In genomic region chr6:137764572-137765210, GRCm38 (mm10) we compare ENCODE assay signal across 15 mouse cellular contexts. TPM values are rescaled to one million over a fixed set of nuclear protein-coding genes. Genes with fewer than 3 reads are reported as not detected.
DNase-seq lines count a peak whose midpoint lies in the region; ATAC-seq and TF ChIP-seq lines count a peak whose summit lies in the region.
"Had no signal": no experiment of that assay in that cellular context is flagged by ENCODE, and none has a peak within 500 bp of the region (broad histone marks: within the 10 kb centered on the region; RNA-seq: fewer than 3 reads in every experiment).

No protein-coding gene starts in this region.

- no peak overlapping the region for H3K4me2 ChIP-seq in forebrain, embryonic 13.5 days
- no peak overlapping the region for H3K4me2 ChIP-seq in forebrain, embryonic 15.5 days (replicated peaks)
- no peak overlapping the region for H3K4me2 ChIP-seq in midbrain, postnatal 0 days (ENCODE audit: low read depth, low read length, poor library complexity, severe bottlenecking)
- no peak overlapping the region for H3K4me2 ChIP-seq in kidney, postnatal 0 days (ENCODE audit: low read length)
- no peak overlapping the region for H3K4me2 ChIP-seq in stomach, postnatal 0 days (replicated peaks; ENCODE audit: low read depth)
- H3K4me2 ChIP-seq: heart, embryonic 11.5 days; liver, embryonic 11.5 days had no signal

- H3K27me3 ChIP-seq in forebrain, embryonic 13.5 days = no peaks in the 10 kb centered on the region
- no peaks in the 10 kb centered on the region for H3K27me3 ChIP-seq in forebrain, embryonic 15.5 days
- H3K27me3 ChIP-seq in midbrain, embryonic 10.5 days (ENCODE audit: low read depth, poor library complexity, severe bottlenecking) = no peaks in the 10 kb centered on the region
- no peaks in the 10 kb centered on the region for H3K27me3 ChIP-seq in midbrain, postnatal 0 days (ENCODE audit: insufficient read depth, low read length)
- no peaks in the 10 kb centered on the region for H3K27me3 ChIP-seq in kidney, postnatal 0 days (ENCODE audit: insufficient read depth, low read length)
- no peaks in the 10 kb centered on the region for H3K27me3 ChIP-seq in stomach, postnatal 0 days (ENCODE audit: control insufficient read depth, insufficient read depth, low read length)

- TF ChIP-seq CTCF in midbrain, postnatal 0 days (IDR thresholded peaks at IDR 0.05) = no peak
- TF ChIP-seq CTCF in kidney, postnatal 0 days (IDR thresholded peaks at IDR 0.05; ENCODE audit: low read depth) = no peak
- no peak for TF ChIP-seq CTCF in stomach, postnatal 0 days (IDR thresholded peaks at IDR 0.05; ENCODE audit: low read depth)

- no peaks in the 10 kb centered on the region for H3K36me3 ChIP-seq in forebrain, embryonic 13.5 days (ENCODE audit: poor library complexity, severe bottlenecking)
- no peaks in the 10 kb centered on the region for H3K36me3 ChIP-seq in forebrain, embryonic 15.5 days
- H3K36me3 ChIP-seq in midbrain, embryonic 10.5 days = no peaks in the 10 kb centered on the region
- H3K36me3 ChIP-seq in midbrain, postnatal 0 days (ENCODE audit: insufficient read depth, low read length) = no peaks in the 10 kb centered on the region
- no peaks in the 10 kb centered on the region for H3K36me3 ChIP-seq in kidney, postnatal 0 days (ENCODE audit: insufficient read depth, low read length)
- H3K36me3 ChIP-seq in stomach, postnatal 0 days (ENCODE audit: control insufficient read depth, insufficient read depth, low read length) = no peaks in the 10 kb centered on the region

- no peak overlapping the region for H3K27ac ChIP-seq in forebrain, embryonic 13.5 days
- no peak overlapping the region for H3K27ac ChIP-seq in forebrain, embryonic 15.5 days (replicated peaks)
- H3K27ac ChIP-seq in midbrain, embryonic 10.5 days (replicated peaks) = 0 out of 2 replicates have a peak overlapping the region, but pooled peaks have one; percentile 1
- no peak overlapping the region for H3K27ac ChIP-seq in midbrain, postnatal 0 days (ENCODE audit: low read depth, low read length)
- H3K27ac ChIP-seq in kidney, postnatal 0 days = no peak overlapping the region
- H3K27ac ChIP-seq in stomach, postnatal 0 days (replicated peaks) = no peak overlapping the region

- no peaks in the 10 kb centered on the region for H3K9me3 ChIP-seq in forebrain, embryonic 13.5 days (replicated peaks)
- no peaks in the 10 kb centered on the region for H3K9me3 ChIP-seq in forebrain, embryonic 15.5 days
- no peaks in the 10 kb centered on the region for H3K9me3 ChIP-seq in midbrain, embryonic 10.5 days (replicated peaks)
- H3K9me3 ChIP-seq in midbrain, postnatal 0 days (ENCODE audit: low read length) = no peaks in the 10 kb centered on the region
- no peaks in the 10 kb centered on the region for H3K9me3 ChIP-seq in kidney, postnatal 0 days (replicated peaks; ENCODE audit: low read length)
- H3K9me3 ChIP-seq in stomach, postnatal 0 days (ENCODE audit: control insufficient read depth, low read length) = no peaks in the 10 kb centered on the region

- no peak overlapping the region for H3K9ac ChIP-seq in forebrain, embryonic 13.5 days
- no peak overlapping the region for H3K9ac ChIP-seq in forebrain, embryonic 15.5 days (replicated peaks)
- no peak overlapping the region for H3K9ac ChIP-seq in midbrain, postnatal 0 days (replicated peaks; ENCODE audit: low read length, poor library complexity, severe bottlenecking)
- no peak overlapping the region for H3K9ac ChIP-seq in kidney, postnatal 0 days (ENCODE audit: low read depth, low read length)
- H3K9ac ChIP-seq in stomach, postnatal 0 days (ENCODE audit: low read length) = no peak overlapping the region

- H3K4me1 ChIP-seq in forebrain, embryonic 13.5 days = peaks cover 5% of the 10 kb centered on the region; the same call in 1 of the 2 replicates
- no peaks in the 10 kb centered on the region for H3K4me1 ChIP-seq in forebrain, embryonic 15.5 days
- peaks cover 18% of the 10 kb centered on the region for H3K4me1 ChIP-seq in midbrain, embryonic 10.5 days
- no peaks in the 10 kb centered on the region for H3K4me1 ChIP-seq in midbrain, postnatal 0 days (ENCODE audit: insufficient read depth, low read length)
- H3K4me1 ChIP-seq in kidney, postnatal 0 days (replicated peaks; ENCODE audit: insufficient read depth, low read length) = no peaks in the 10 kb centered on the region; the same call in 1 of the 2 replicates
- H3K4me1 ChIP-seq in stomach, postnatal 0 days (replicated peaks; ENCODE audit: control insufficient read depth, insufficient read depth) = no peaks in the 10 kb centered on the region

- peak; percentile 37; the same call in 1 of the 2 replicates for ATAC-seq in forebrain, embryonic 13.5 days
- ATAC-seq in forebrain, embryonic 15.5 days (replicated peaks) = no peak
- no peak for ATAC-seq in midbrain, postnatal 0 days (ENCODE audit: low FRiP score)
- ATAC-seq in kidney, postnatal 0 days (replicated peaks; ENCODE audit: low FRiP score, low read depth) = peak; percentile 53; the same call in 1 of the 2 replicates
- no peak; the same call in 1 of the 2 replicates for ATAC-seq in stomach, postnatal 0 days (ENCODE audit: low FRiP score, low TSS enrichment)
- ATAC-seq: forebrain, embryonic 14.5 days had no signal

- 38% methylated on average over 3 of the region's 3 CpGs for WGBS in forebrain, embryonic 13.5 days
- WGBS in forebrain, embryonic 15.5 days = 34% methylated on average over 3 of the region's 3 CpGs
- 40% methylated on average over 3 of the region's 3 CpGs for WGBS in midbrain, embryonic 10.5 days
- WGBS in midbrain, postnatal 0 days = 39% methylated on average over 3 of the region's 3 CpGs
- 40% methylated on average over 3 of the region's 3 CpGs for WGBS in kidney, postnatal 0 days
- WGBS in stomach, postnatal 0 days = 44% methylated on average over 3 of the region's 3 CpGs

- no peak for DNase-seq in midbrain, embryonic 10.5 days (ENCODE audit: low spot score)
- no peak for DNase-seq in midbrain, postnatal 0 days (ENCODE audit: low spot score)
- peak; percentile 22 for DNase-seq in kidney, postnatal 0 days (ENCODE audit: low spot score)
- peak; percentile 12 for DNase-seq in stomach, postnatal 0 days (ENCODE audit: low spot score)
- DNase-seq in cerebellum, adult 18-20 months = no peak
- no peak for DNase-seq in layer of hippocampus, postnatal 10 days (ENCODE audit: low spot score in 2 of 2)
- DNase-seq: adrenal gland, postnatal 36 days; gastrocnemius, postnatal 10 days; heart, postnatal 4 days; lung, postnatal 10 days had no signal

- TF ChIP-seq EP300 in stomach, postnatal 0 days (optimal IDR thresholded peaks at IDR 0.05) = no peak

- H3K4me3 ChIP-seq in forebrain, embryonic 13.5 days = no peak overlapping the region
- no peak overlapping the region for H3K4me3 ChIP-seq in forebrain, embryonic 15.5 days
- H3K4me3 ChIP-seq in midbrain, embryonic 10.5 days = no peak overlapping the region
- no peak overlapping the region for H3K4me3 ChIP-seq in midbrain, postnatal 0 days (ENCODE audit: low read depth, low read length)
- H3K4me3 ChIP-seq in kidney, postnatal 0 days (replicated peaks; ENCODE audit: low read depth, low read length) = no peak overlapping the region
- H3K4me3 ChIP-seq in stomach, postnatal 0 days (ENCODE audit: low read depth, low read length) = no peak overlapping the region

RNA-seq across cellular contexts. Expression of gene Dera, which starts 10.3 kb away (rescaled TPM):
- polyA plus RNA-seq in forebrain, embryonic 13.5 days (2015; fragmentation: Nextera tagmentation; extraction: Ambion mirVana) = 19.0 and 20.1 TPM in 2 replicates
- 10.0 and 11.1 TPM in 2 replicates for polyA plus RNA-seq in forebrain, embryonic 15.5 days (2015; fragmentation: Nextera tagmentation; extraction: Ambion mirVana)
- 59.6 and 68.0 TPM in 2 replicates for polyA plus RNA-seq in midbrain, embryonic 10.5 days (2016; fragmentation: Nextera tagmentation; extraction: Ambion mirVana)
- total RNA-seq in midbrain, postnatal 0 days (2014; rRNA removed) = 7.3 and 8.7 TPM in 2 replicates
- polyA plus RNA-seq in midbrain, postnatal 0 days (2015; fragmentation: Nextera tagmentation; extraction: Ambion mirVana) = 14.2 and 15.6 TPM in 2 replicates
- 85.5 and 92.3 TPM in 2 replicates for polyA plus RNA-seq in kidney, postnatal 0 days (2015; fragmentation: Nextera tagmentation; extraction: Ambion mirVana)
- 47.1 and 49.4 TPM in 2 replicates for polyA plus RNA-seq in stomach, postnatal 0 days (2015; fragmentation: Nextera tagmentation; extraction: Ambion mirVana)
- total RNA-seq in layer of hippocampus, postnatal 10 days (2021) = 10 to 100 TPM; 14.4 to 17.5 TPM

RNA-seq across cellular contexts. Expression of gene Strap, which starts 29.8 kb away (rescaled TPM):
- polyA plus RNA-seq in forebrain, embryonic 13.5 days (2015; fragmentation: Nextera tagmentation; extraction: Ambion mirVana) = 194 and 206 TPM in 2 replicates
- 181 and 182 TPM in 2 replicates for polyA plus RNA-seq in forebrain, embryonic 15.5 days (2015; fragmentation: Nextera tagmentation; extraction: Ambion mirVana)
- 222 and 233 TPM in 2 replicates for polyA plus RNA-seq in midbrain, embryonic 10.5 days (2016; fragmentation: Nextera tagmentation; extraction: Ambion mirVana)
- total RNA-seq in midbrain, postnatal 0 days (2014; rRNA removed) = 80.9 and 105 TPM in 2 replicates
- 164 and 166 TPM in 2 replicates for polyA plus RNA-seq in midbrain, postnatal 0 days (2015; fragmentation: Nextera tagmentation; extraction: Ambion mirVana)
- polyA plus RNA-seq in kidney, postnatal 0 days (2015; fragmentation: Nextera tagmentation; extraction: Ambion mirVana) = 138 and 151 TPM in 2 replicates
- polyA plus RNA-seq in stomach, postnatal 0 days (2015; fragmentation: Nextera tagmentation; extraction: Ambion mirVana) = 74.9 and 77.7 TPM in 2 replicates
- total RNA-seq in layer of hippocampus, postnatal 10 days (2021) = 100 to 1,000 TPM; 131 to 140 TPM

Comparison
In these comparisons a context has a peak if more than half of its experiments do, and no peak if none do; other contexts are left out.
1. ATAC-seq: peak in forebrain, embryonic 13.5 days (single experiment) and kidney, postnatal 0 days (single experiment); none in forebrain, embryonic 15.5 days (single experiment), midbrain, postnatal 0 days (single experiment) and stomach, postnatal 0 days (single experiment).
2. DNase-seq: peak in kidney, postnatal 0 days (single experiment) and stomach, postnatal 0 days (single experiment); none in midbrain, embryonic 10.5 days (single experiment), midbrain, postnatal 0 days (single experiment), cerebellum, adult 18-20 months (0 of 2) and layer of hippocampus, postnatal 10 days (0 of 2).